Mouse (Mus musculus) forebrain, embryonic 10.5 days (tissue): ENCODE measurements around the gene Col6a2. TPM values are rescaled to one million over a fixed set of nuclear protein-coding genes. Genes with fewer than 3 reads are reported as not detected.
A peak's percentile ranks its signal among the peaks of the same experiment; 100 is the strongest.

ENCODE experiments used
- DNase-seq: peaks from one replicate; pipeline ENCODE4 v3.0.0-alpha.2; 2017; ENCODE audit warnings: low spot score; ENCODE audit errors: extremely low spot score
- H3K27ac ChIP-seq: fragments of 300-500 bp; sonication (generic); 2 replicates; pipeline ENCODE4 v1.5.1; 2016; ENCODE audit warnings: mild to moderate bottlenecking
- H3K27me3 ChIP-seq: fragments of 300-500 bp; sonication (generic); 2 replicates; pipeline ENCODE4 v1.6.1; 2016; ENCODE audit warnings: mild to moderate bottlenecking; ENCODE audit not compliant: poor library complexity, severe bottlenecking
- H3K36me3 ChIP-seq: fragments of 300-500 bp; sonication (generic); replicated peaks from 2 replicates; pipeline ENCODE4 v1.6.1; 2016; ENCODE audit warnings: mild to moderate bottlenecking, moderate library complexity
- H3K4me1 ChIP-seq: fragments of 300-500 bp; sonication (generic); 2 replicates; pipeline ENCODE4 v1.6.1; 2016
- H3K4me3 ChIP-seq: fragments of 300-500 bp; sonication (generic); 2 replicates; pipeline ENCODE4 v1.5.1; 2016; ENCODE audit warnings: mild to moderate bottlenecking, moderate library complexity
- H3K9me3 ChIP-seq: fragments of 300-500 bp; sonication (generic); 2 replicates; pipeline ENCODE4 v1.6.1; 2016; ENCODE audit warnings: mild to moderate bottlenecking, moderate library complexity
- WGBS: fragments of 180-500 bp; shearing (Covaris S2); methylation state at CpG from one replicate; pipeline ENCODE4 v1.1.7; 2016; 5-methylcytosine and 5-hydroxymethylcytosine counted together
- polyA plus RNA-seq: library from polyadenylated mRNA; unstranded; fragments of >200 nt; fragmentation: Nextera tagmentation; extraction: Ambion mirVana; gene quantifications from 2 replicates; pipeline ENCODE4 v1.2.1, GENCODE M21; 2016

Gene Col6a2
- polyA plus RNA-seq, 1 experiment from 2014 or later = 5.9 TPM

DNA sequence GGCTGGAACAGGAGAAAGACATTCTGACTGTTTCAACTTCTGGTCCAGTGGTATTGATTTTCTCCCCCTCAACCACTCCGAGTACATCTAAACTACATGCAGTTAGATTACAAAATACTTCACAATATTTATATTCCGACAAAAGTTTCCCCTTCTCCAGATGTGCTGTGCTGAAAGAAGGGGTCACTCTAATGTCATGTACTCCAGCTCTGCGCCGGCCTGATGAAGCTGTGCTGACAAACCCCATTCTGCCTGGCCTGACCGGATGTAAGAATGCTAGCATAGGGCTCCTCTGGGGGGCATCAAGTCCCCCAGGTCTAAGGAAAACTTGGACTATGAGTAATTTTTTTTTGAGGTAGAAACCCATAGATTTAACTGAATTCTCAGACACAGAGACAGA, 4.3 kb upstream of the Col6a2 start:
- Histone ChIP-seq H3K4me3 (no peak overlapping the region), H3K27me3 (peaks cover 10% of the 10 kb centered on the region), H3K9me3 (no peaks in the 10 kb centered on the region), H3K36me3 (no peaks in the 10 kb centered on the region), H3K4me1 (peaks cover 13% of the 10 kb centered on the region), H3K27ac (no peak overlapping the region)
- DNase-seq = no peak
- WGBS = 90% methylated on average over 5 of the region's 5 CpGs

DNA sequence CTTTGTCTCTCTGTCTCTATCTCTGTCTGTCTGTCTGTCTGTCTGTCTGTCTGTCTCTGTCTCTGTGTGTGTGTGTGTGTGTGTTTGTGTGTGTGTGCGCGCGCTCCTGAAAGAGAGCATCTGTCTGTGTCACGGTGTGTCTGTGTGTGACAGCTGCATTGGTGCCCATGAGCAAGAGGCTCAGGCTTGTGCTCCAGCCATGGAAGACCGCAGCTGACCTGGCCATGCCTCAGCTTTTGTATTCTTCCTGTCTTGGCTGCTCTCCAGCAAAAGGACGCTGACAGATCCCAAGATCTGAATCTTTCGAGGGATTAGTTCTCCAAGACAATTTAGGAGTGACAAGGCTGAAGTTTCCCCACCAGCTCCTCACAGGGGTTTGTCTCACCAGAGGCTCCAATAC, 1.5 kb upstream of the Col6a2 start:
- no peak overlapping the region for H3K4me3 ChIP-seq
- no peaks in the 10 kb centered on the region for H3K9me3 ChIP-seq
- 82% methylated on average over 7 of the region's 7 CpGs for WGBS
- H3K4me1 ChIP-seq = peaks cover 15% of the 10 kb centered on the region
- H3K27ac ChIP-seq = no peak overlapping the region
- H3K27me3 ChIP-seq = peaks cover 22% of the 10 kb centered on the region
- DNase-seq = no peak
- H3K36me3 ChIP-seq = no peaks in the 10 kb centered on the region

DNA sequence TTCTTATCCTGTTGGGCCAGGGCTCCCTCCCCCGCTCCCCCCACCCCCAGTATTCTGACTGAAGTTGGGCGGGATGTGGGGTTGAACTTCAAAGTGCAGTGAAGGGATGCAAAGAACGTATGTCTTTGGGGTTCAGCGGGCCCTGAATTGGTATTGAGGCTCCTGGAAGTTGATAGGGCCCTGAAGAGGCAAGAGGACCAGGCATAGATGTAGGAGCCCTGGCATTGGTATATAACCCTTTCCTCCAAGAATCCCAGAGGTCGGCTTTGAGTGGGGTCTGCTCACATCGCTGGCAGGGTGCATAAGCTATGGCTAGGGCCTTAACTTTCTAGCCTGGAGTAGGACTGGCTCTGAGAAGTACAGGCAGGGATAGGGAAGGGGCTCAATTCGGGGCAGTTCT, 304 bp upstream of the Col6a2 start:
- peak overlapping the region; percentile 51 for H3K4me3 ChIP-seq
- DNase-seq = no peak
- peaks cover 22% of the 10 kb centered on the region for H3K27me3 ChIP-seq
- 18% methylated on average over 7 of the region's 7 CpGs for WGBS
- H3K9me3 ChIP-seq = no peaks in the 10 kb centered on the region
- peaks cover 15% of the 10 kb centered on the region for H3K4me1 ChIP-seq
- H3K27ac ChIP-seq = peak overlapping the region; percentile 81
- H3K36me3 ChIP-seq = no peaks in the 10 kb centered on the region

DNA sequence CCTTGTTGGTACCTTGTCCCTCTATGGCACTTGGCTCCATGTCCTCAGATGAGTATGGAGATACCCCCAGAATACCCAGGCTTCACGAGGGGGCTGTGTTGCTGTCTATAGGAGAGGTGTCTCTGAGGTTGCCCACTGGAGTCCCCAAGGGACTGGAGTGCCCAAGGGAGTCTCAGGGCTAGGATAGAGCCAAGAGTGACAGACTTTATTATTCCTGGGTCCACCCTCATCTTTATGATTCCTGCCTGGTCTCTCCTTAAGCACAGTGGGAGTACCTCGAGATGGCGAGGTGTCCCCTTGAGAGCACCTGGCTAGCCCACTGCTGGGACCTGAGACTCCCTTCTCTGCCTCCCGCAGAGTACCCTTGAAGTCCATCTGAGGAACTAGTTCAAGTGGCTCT, 1.0 kb downstream of the Col6a2 start:
- no peak for DNase-seq
- Histone ChIP-seq H3K27ac (no peak overlapping the region), H3K9me3 (no peaks in the 10 kb centered on the region), H3K27me3 (peaks cover 22% of the 10 kb centered on the region), H3K36me3 (no peaks in the 10 kb centered on the region), H3K4me3 (no peak overlapping the region), H3K4me1 (peaks cover 15% of the 10 kb centered on the region)
- WGBS = 76% methylated on average over 4 of the region's 4 CpGs

DNA sequence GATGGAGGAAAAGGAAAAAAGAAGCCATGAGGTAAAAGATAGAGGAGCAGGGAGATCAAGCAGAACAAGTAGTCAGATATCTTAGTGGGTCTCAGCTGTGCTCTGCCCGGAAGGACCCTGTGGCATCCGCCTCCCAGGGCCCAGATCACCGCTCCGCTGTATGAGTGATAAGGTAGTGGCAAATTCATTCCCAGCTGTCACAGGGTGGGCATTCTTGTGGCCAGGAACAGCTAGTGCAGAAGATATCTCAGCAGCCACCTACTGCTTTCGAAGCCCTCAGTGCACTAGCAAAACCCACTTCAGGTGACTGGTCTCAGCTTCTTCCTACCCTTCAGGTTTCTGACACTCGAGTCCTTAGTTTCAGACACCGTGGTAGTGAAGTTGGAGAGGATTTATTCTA, 11.0 kb downstream of the Col6a2 start:
- DNase-seq = no peak
- H3K4me3 ChIP-seq = no peak overlapping the region
- WGBS = 93% methylated on average over 7 of the region's 7 CpGs
- H3K27me3 ChIP-seq = no peaks in the 10 kb centered on the region
- no peak overlapping the region for H3K27ac ChIP-seq
- no peaks in the 10 kb centered on the region for H3K9me3 ChIP-seq
- H3K36me3 ChIP-seq = no peaks in the 10 kb centered on the region
- no peaks in the 10 kb centered on the region for H3K4me1 ChIP-seq

DNA sequence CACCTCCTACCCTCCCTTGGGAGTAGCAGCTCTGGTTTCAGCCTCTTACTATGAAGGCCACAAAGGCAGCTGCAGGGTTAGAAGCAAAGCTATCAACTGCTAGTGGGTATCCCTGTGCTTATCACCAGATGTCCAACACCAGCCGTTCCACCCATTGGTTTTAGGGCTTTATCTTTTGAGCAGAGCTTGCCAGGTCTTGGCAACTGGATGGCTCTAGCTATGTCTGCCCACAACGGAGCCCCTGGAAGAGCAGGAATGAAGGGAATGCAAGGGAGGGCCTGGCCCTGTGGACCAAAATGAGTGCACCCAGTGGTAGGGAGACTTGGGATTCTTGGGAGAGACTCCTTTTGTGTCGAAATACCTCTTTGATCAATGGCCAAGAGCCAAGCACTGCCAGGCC, 20.7 kb downstream of the Col6a2 start:
- 81% methylated on average over 3 of the region's 3 CpGs for WGBS
- Histone ChIP-seq H3K4me3 (no peak overlapping the region), H3K27me3 (no peaks in the 10 kb centered on the region), H3K27ac (no peak overlapping the region), H3K9me3 (no peaks in the 10 kb centered on the region), H3K4me1 (no peaks in the 10 kb centered on the region), H3K36me3 (no peaks in the 10 kb centered on the region)
- no peak for DNase-seq

DNA sequence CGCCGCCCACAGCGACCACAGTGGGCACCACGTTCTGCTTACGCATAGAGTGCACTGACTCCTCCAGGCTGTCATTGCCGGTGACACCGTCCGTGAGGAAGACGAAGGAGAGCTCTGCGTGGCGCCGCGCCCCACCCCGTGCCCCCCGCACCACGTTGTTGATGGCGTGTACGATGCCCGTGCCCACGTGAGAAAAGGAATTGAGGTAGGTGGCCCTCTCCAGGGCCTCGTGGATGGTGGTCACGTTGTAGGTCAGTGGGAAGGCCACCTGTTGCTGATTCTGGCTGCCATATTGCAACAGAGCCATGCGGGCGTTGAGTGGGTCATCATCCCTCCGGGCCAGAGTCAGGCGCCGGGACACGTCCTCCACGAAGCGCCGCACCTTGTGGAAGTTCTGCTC, 27.1 kb downstream of the Col6a2 start:
- H3K4me3 ChIP-seq = no peak overlapping the region
- no peak overlapping the region for H3K27ac ChIP-seq
- H3K27me3 ChIP-seq = no peaks in the 10 kb centered on the region
- 91% methylated on average over 31 of the region's 31 CpGs for WGBS
- no peaks in the 10 kb centered on the region for H3K36me3 ChIP-seq
- H3K4me1 ChIP-seq = no peaks in the 10 kb centered on the region
- DNase-seq = no peak
- no peaks in the 10 kb centered on the region for H3K9me3 ChIP-seq

DNA sequence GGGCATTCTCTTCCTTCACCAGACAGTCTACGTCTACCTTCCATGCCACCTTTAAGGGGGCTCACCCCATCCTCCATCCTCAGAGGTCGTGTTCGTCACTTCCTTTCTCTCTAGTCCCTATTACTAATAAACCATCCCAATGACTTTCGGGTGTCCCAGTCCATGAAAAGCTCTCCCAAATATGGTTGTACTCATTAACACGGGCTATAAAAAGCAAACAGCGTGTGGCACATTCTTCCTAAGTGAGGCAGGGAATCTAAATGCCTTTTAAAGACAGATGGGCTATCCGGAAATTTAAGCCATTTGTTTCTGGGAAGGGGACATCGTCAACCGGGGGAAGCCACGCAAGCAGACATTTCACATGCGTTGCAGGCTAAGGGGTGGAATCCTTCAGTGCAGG, 33.2 kb downstream of the Col6a2 start:
- no peak overlapping the region for H3K4me3 ChIP-seq
- H3K27ac ChIP-seq = no peak overlapping the region
- no peaks in the 10 kb centered on the region for H3K4me1 ChIP-seq
- no peak for DNase-seq
- H3K9me3 ChIP-seq = no peaks in the 10 kb centered on the region
- 89% methylated on average over 11 of the region's 11 CpGs for WGBS
- H3K36me3 ChIP-seq = no peaks in the 10 kb centered on the region
- no peaks in the 10 kb centered on the region for H3K27me3 ChIP-seq

DNA sequence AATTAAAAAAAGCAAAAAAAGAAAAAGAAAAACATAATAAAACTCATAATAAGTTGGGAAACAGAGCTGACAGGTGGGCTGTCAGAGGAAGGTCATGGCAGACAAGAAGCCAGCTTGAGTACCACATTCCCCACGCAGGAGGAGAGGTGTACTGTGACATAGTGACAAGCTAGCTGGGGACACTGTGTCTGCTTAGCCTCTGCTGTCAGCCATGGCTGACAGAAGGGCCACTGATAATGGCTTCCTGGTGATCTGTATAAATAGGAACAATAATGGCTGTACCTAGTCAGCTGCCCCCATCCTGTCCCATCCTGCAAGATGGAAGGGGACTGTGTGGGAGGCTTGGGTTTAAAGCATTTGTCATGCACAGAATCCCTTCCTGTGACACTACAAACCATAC, 37.2 kb downstream of the Col6a2 start:
- Histone ChIP-seq H3K4me1 (peaks cover 11% of the 10 kb centered on the region), H3K9me3 (no peaks in the 10 kb centered on the region), H3K27ac (no peak overlapping the region), H3K4me3 (no peak overlapping the region), H3K36me3 (no peaks in the 10 kb centered on the region), H3K27me3 (peaks cover 18% of the 10 kb centered on the region)
- no peak for DNase-seq
- 85% methylated on average over 1 of the region's 1 CpGs for WGBS

DNA sequence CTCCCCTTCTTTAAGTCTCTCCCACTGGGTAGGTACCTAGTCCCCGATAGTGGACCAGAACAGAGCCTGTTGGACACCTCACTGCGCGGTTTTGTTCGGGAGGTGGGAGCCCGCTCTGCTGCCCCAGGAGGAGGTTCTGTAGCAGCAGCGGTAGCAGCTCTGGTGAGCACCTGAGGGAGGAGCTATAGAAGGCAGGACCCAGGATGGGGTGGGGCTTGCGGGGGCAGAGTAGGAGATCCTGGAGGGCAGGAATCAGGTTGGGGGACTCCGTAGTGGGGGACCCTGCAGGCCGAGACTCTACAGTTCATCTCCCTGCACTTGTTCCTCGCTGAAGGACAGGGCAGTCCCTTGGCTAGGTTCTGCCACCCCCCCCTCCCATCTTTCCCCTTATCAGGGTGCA, 39.3 kb downstream of the Col6a2 start:
- Histone ChIP-seq H3K4me1 (peaks cover 11% of the 10 kb centered on the region), H3K36me3 (no peaks in the 10 kb centered on the region), H3K27ac (no peak overlapping the region), H3K27me3 (peaks cover 18% of the 10 kb centered on the region), H3K9me3 (no peaks in the 10 kb centered on the region), H3K4me3 (peak overlapping the region; percentile 32)
- 11% methylated on average over 10 of the region's 10 CpGs for WGBS
- DNase-seq = no peak

DNA sequence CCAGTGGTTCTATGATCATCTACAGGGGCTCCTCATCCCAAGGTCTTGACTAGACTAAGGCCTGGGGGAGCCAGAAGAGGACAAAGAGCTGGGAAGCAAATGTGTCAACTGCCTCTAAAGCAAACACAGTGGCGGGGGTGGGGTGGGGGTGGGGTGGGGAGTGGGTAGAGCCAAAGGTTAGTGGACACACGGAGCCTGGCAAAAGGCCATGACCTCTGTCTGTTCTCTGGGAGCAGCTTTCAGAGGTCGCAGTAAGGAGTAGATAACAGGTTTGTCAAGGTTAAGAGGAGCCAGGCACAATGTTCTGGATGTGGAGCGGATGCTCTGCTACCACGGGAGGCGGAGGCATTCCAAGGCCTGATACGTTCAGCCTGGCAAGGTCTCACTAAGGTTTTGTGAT, 46.5 kb downstream of the Col6a2 start:
- Histone ChIP-seq H3K9me3 (no peaks in the 10 kb centered on the region), H3K27ac (no peak overlapping the region), H3K4me3 (no peak overlapping the region), H3K36me3 (no peaks in the 10 kb centered on the region), H3K4me1 (peaks cover 7% of the 10 kb centered on the region), H3K27me3 (no peaks in the 10 kb centered on the region)
- WGBS = 80% methylated on average over 7 of the region's 7 CpGs
- no peak for DNase-seq

DNA sequence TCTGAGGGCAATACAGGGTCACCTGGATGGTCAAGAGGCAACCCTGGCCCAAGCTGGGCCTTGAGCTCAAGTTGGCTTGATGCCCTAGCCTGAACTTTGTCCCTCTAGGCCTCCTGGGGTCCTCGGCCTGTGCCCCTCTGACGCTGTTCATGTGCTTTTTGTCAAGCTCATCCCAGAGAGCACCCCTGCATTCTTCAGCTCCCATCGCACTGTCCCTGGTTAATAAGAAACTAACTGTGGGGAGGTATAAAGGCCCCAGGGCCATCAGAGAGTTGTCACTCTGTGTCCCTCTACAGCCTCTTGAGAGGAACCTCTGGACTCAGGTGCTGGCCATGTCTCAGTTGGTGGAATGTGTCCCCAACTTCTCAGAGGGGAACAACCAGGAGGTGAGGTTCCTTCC, 48.1 kb downstream of the Col6a2 start, which contains the start of gene Ftcd:
Gene Ftcd (plus strand): TSS at position 275 of the 400 bp plus-strand sequence.
- Histone ChIP-seq H3K9me3 (no peaks in the 10 kb centered on the region), H3K4me3 (no peak within 1 kb of the TSS), H3K36me3 (no peaks in the 10 kb centered on the region), H3K27me3 (no peaks in the 10 kb centered on the region), H3K27ac (no peak within 1 kb of the TSS), H3K4me1 (peaks cover 7% of the 10 kb centered on the region)
- WGBS = 85% methylated on average over 3 of the region's 3 CpGs
- DNase-seq = no peak

DNA sequence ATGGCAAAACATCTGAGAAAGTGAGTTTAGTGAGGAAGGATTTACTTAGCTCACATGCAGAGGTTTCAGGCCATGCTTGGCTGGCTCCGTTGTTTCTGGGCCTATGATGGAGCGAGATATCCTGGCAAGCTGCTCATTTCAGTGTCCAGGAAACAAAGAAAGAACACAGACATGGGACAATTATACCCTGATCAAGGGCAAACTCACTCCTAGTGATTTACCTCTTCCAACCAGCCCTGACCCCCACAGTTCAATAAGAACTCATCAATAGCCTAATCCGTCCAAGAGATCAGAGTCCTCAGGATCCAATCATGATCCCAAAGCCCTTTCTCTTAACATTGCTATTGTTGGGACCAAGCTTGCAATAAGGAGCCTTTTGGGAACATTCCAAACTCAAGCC, 51.3 kb downstream of the Col6a2 start:
- 50% methylated on average over 3 of the region's 3 CpGs for WGBS
- Histone ChIP-seq H3K4me1 (peaks cover 7% of the 10 kb centered on the region), H3K27me3 (no peaks in the 10 kb centered on the region), H3K9me3 (no peaks in the 10 kb centered on the region), H3K36me3 (no peaks in the 10 kb centered on the region), H3K4me3 (no peak overlapping the region), H3K27ac (no peak overlapping the region)
- no peak for DNase-seq

DNA sequence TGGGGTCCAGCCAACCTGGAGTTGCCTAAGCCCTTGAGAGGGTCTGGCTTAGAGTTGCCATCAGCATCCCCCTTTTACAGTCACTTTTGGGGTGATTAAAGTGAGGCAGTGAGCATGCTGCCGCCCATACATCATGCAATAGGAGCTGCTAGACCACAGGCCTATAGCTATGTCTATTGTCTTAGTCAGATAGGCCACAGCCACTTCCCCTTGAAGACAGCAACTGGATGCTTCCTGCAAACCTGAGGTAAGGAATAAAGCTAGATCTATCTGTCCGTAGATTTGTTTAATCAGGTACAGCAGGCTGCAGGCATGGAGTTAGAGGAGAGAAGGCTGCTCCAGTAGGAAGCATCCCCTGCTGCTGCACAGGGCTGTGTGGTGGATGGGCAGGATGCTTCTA, 52.4 kb downstream of the Col6a2 start:
- Histone ChIP-seq H3K36me3 (no peaks in the 10 kb centered on the region), H3K4me3 (no peak overlapping the region), H3K9me3 (no peaks in the 10 kb centered on the region), H3K27ac (no peak overlapping the region), H3K27me3 (no peaks in the 10 kb centered on the region), H3K4me1 (peaks cover 7% of the 10 kb centered on the region)
- DNase-seq = no peak
- 74% methylated on average over 2 of the region's 2 CpGs for WGBS
